Comparison of ENCODE assay signal across 8 mouse cellular contexts in genomic region chr15:80257602-80258239, GRCm38 (mm10). TPM values are rescaled to one million over a fixed set of nuclear protein-coding genes. Genes with fewer than 3 reads are reported as not detected.
DNase-seq lines count a peak whose midpoint lies in the region; ATAC-seq and TF ChIP-seq lines count a peak whose summit lies in the region.

No protein-coding gene starts in this region.

- peaks cover 75% of the 10 kb centered on the region for H3K4me1 ChIP-seq in E14TG2a.4 (replicated peaks; ENCODE audit: low read depth, low read length)
- peaks cover 14% of the 10 kb centered on the region for H3K4me1 ChIP-seq in forebrain, embryonic 11.5 days (replicated peaks; ENCODE audit: control insufficient read depth, insufficient read depth, low read length)
- H3K4me1 ChIP-seq in limb, embryonic 13.5 days = peaks cover 56% of the 10 kb centered on the region
- H3K4me1 ChIP-seq in neural tube, embryonic 15.5 days = peaks cover 58% of the 10 kb centered on the region

- no peaks in the 10 kb centered on the region for H3K9me3 ChIP-seq in E14TG2a.4 (ENCODE audit: low read length)
- no peaks in the 10 kb centered on the region for H3K9me3 ChIP-seq in forebrain, embryonic 11.5 days (ENCODE audit: control insufficient read depth, low read length)
- H3K9me3 ChIP-seq in limb, embryonic 13.5 days = no peaks in the 10 kb centered on the region
- no peaks in the 10 kb centered on the region for H3K9me3 ChIP-seq in neural tube, embryonic 15.5 days (replicated peaks)

- no peak overlapping the region; the same call in 1 of the 2 replicates for H3K4me2 ChIP-seq in forebrain, embryonic 11.5 days (ENCODE audit: low read depth, low read length, severe bottlenecking)
- peak overlapping the region; percentile 96 for H3K4me2 ChIP-seq in limb, embryonic 13.5 days (replicated peaks)
- peak overlapping the region; percentile 97 for H3K4me2 ChIP-seq in neural tube, embryonic 15.5 days

- TF ChIP-seq CTCF in E14TG2a.4 (conservative IDR thresholded peaks at IDR 0.05; ENCODE audit: low read length) = no peak

- peaks cover 75% of the 10 kb centered on the region for H3K36me3 ChIP-seq in E14TG2a.4 (ENCODE audit: insufficient read depth, low read length)
- H3K36me3 ChIP-seq in forebrain, embryonic 11.5 days (ENCODE audit: control insufficient read depth, insufficient read depth, low read length) = peaks cover 13% of the 10 kb centered on the region; the same call in 1 of the 2 replicates
- H3K36me3 ChIP-seq in limb, embryonic 13.5 days = peaks cover 50% of the 10 kb centered on the region
- peaks cover 35% of the 10 kb centered on the region for H3K36me3 ChIP-seq in neural tube, embryonic 15.5 days

- H3K27ac ChIP-seq in forebrain, embryonic 11.5 days (ENCODE audit: low read depth, low read length) = 0 out of 2 replicates have a peak overlapping the region, but pooled peaks have one; percentile 2
- H3K27ac ChIP-seq in limb, embryonic 13.5 days = peak overlapping the region; percentile 98; the same call in 1 of the 2 replicates
- H3K27ac ChIP-seq in neural tube, embryonic 15.5 days (replicated peaks) = no peak overlapping the region; the same call in 1 of the 2 replicates

- H3K4me3 ChIP-seq in E14TG2a.4 (replicated peaks; ENCODE audit: low read length) = peak overlapping the region; percentile 93
- H3K4me3 ChIP-seq in forebrain, embryonic 11.5 days (ENCODE audit: low read depth, low read length) = peak overlapping the region; percentile 99; the same call in 1 of the 2 replicates
- H3K4me3 ChIP-seq in limb, embryonic 13.5 days = peak overlapping the region; percentile 100
- H3K4me3 ChIP-seq in neural tube, embryonic 15.5 days (replicated peaks) = no peak overlapping the region

- 0 out of 2 replicates have a peak overlapping the region, but pooled peaks have one; percentile 1 for H3K9ac ChIP-seq in forebrain, embryonic 11.5 days (ENCODE audit: low read length)
- H3K9ac ChIP-seq in limb, embryonic 13.5 days = peak overlapping the region; percentile 35; the same call in 1 of the 2 replicates
- peak overlapping the region; percentile 100; the same call in 1 of the 2 replicates for H3K9ac ChIP-seq in neural tube, embryonic 15.5 days (replicated peaks)

- 43% methylated on average over 4 of the region's 4 CpGs for WGBS in forebrain, embryonic 11.5 days
- WGBS in limb, embryonic 13.5 days = 24% methylated on average over 4 of the region's 4 CpGs
- WGBS in neural tube, embryonic 15.5 days = 27% methylated on average over 4 of the region's 4 CpGs

- no peaks in the 10 kb centered on the region for H3K27me3 ChIP-seq in E14TG2a.4 (ENCODE audit: insufficient read depth, low read length)
- no peaks in the 10 kb centered on the region for H3K27me3 ChIP-seq in forebrain, embryonic 11.5 days (ENCODE audit: control insufficient read depth, insufficient read depth, low read length)
- H3K27me3 ChIP-seq in limb, embryonic 13.5 days = no peaks in the 10 kb centered on the region
- no peaks in the 10 kb centered on the region for H3K27me3 ChIP-seq in neural tube, embryonic 15.5 days (replicated peaks)

- ATAC-seq in forebrain, embryonic 11.5 days (replicated peaks; ENCODE audit: low FRiP score) = no peak
- ATAC-seq in limb, embryonic 13.5 days (ENCODE audit: low FRiP score, low read depth) = no peak
- ATAC-seq in neural tube, embryonic 15.5 days (ENCODE audit: low FRiP score) = no peak

- peak; percentile 34 for DNase-seq in gastrocnemius, postnatal 10 days
- no peak for DNase-seq in gastrocnemius, postnatal 25 days
- no peak for DNase-seq in forebrain, embryonic 11.5 days (ENCODE audit: low spot score)
- DNase-seq in embryo, embryonic 9.5 days (ENCODE audit: extremely low spot score) = no peak
- DNase-seq in testis, postnatal 10 days (ENCODE audit: low spot score) = no peak

RNA-seq across cellular contexts. Expression of gene Atf4, which starts 2.7 kb away (rescaled TPM):
- total RNA-seq in gastrocnemius, postnatal 10 days (2021) = 100 to 1,000 TPM in 1 of 2 experiments, 10 to 100 TPM in 1; 94.7 to 131 TPM
- total RNA-seq in gastrocnemius, postnatal 25 days (2021) = 100 to 1,000 TPM; 107 to 114 TPM
- 139 and 144 TPM in 2 replicates for polyA plus RNA-seq in forebrain, embryonic 11.5 days (2014; fragmentation: Nextera tagmentation; extraction: Ambion mirVana)
- 124 and 134 TPM in 2 replicates for polyA plus RNA-seq in limb, embryonic 13.5 days (2015; fragmentation: Nextera tagmentation; extraction: Ambion mirVana)
- polyA plus RNA-seq in neural tube, embryonic 15.5 days (2015; fragmentation: Nextera tagmentation; extraction: Ambion mirVana) = 106 and 113 TPM in 2 replicates

RNA-seq across cellular contexts. Expression of gene Rps19bp1, which starts 6.4 kb away (rescaled TPM):
- 10 to 100 TPM; 16.7 to 18.8 TPM for total RNA-seq in gastrocnemius, postnatal 10 days (2021)
- total RNA-seq in gastrocnemius, postnatal 25 days (2021) = 10 to 100 TPM in 1 of 2 experiments, 1 to 10 TPM in 1; 9.9 to 11.2 TPM
- polyA plus RNA-seq in forebrain, embryonic 11.5 days (2014; fragmentation: Nextera tagmentation; extraction: Ambion mirVana) = 69.1 and 69.4 TPM in 2 replicates
- 58.9 and 59.3 TPM in 2 replicates for polyA plus RNA-seq in limb, embryonic 13.5 days (2015; fragmentation: Nextera tagmentation; extraction: Ambion mirVana)
- polyA plus RNA-seq in neural tube, embryonic 15.5 days (2015; fragmentation: Nextera tagmentation; extraction: Ambion mirVana) = 72.6 and 83.9 TPM in 2 replicates

RNA-seq across cellular contexts. Expression of gene AC140267.1, which starts 22.1 kb away (rescaled TPM):
- 1 to 10 TPM in 1 of 2 experiments, not detected in 1; 7.5 TPM for total RNA-seq in gastrocnemius, postnatal 10 days (2021)
- total RNA-seq in gastrocnemius, postnatal 25 days (2021) = 1 to 10 TPM; 4.0 to 7.5 TPM
- polyA plus RNA-seq in forebrain, embryonic 11.5 days (2014; fragmentation: Nextera tagmentation; extraction: Ambion mirVana) = not detected in 2 replicates
- not detected in 2 replicates for polyA plus RNA-seq in limb, embryonic 13.5 days (2015; fragmentation: Nextera tagmentation; extraction: Ambion mirVana)
- polyA plus RNA-seq in neural tube, embryonic 15.5 days (2015; fragmentation: Nextera tagmentation; extraction: Ambion mirVana) = 1.7 TPM in 1 of 2 replicates, not detected in the other

RNA-seq across cellular contexts. Expression of gene Mief1, which starts 23.9 kb away (rescaled TPM):
- total RNA-seq in gastrocnemius, postnatal 10 days (2021) = 10 to 100 TPM; 22.8 to 27.2 TPM
- total RNA-seq in gastrocnemius, postnatal 25 days (2021) = 10 to 100 TPM; 19.5 to 23.2 TPM
- 47.0 and 47.1 TPM in 2 replicates for polyA plus RNA-seq in forebrain, embryonic 11.5 days (2014; fragmentation: Nextera tagmentation; extraction: Ambion mirVana)
- polyA plus RNA-seq in limb, embryonic 13.5 days (2015; fragmentation: Nextera tagmentation; extraction: Ambion mirVana) = 32.7 and 35.0 TPM in 2 replicates
- 33.3 and 34.5 TPM in 2 replicates for polyA plus RNA-seq in neural tube, embryonic 15.5 days (2015; fragmentation: Nextera tagmentation; extraction: Ambion mirVana)

RNA-seq across cellular contexts. Expression of gene Cacna1i, which starts 29.3 kb away (rescaled TPM):
- under 1 TPM; 0.07 to 0.12 TPM for total RNA-seq in gastrocnemius, postnatal 10 days (2021)
- under 1 TPM; 0.11 to 0.43 TPM for total RNA-seq in gastrocnemius, postnatal 25 days (2021)
- 0.12 and 0.17 TPM in 2 replicates for polyA plus RNA-seq in forebrain, embryonic 11.5 days (2014; fragmentation: Nextera tagmentation; extraction: Ambion mirVana)
- 0.01 and 0.03 TPM in 2 replicates for polyA plus RNA-seq in limb, embryonic 13.5 days (2015; fragmentation: Nextera tagmentation; extraction: Ambion mirVana)
- 0.79 and 0.88 TPM in 2 replicates for polyA plus RNA-seq in neural tube, embryonic 15.5 days (2015; fragmentation: Nextera tagmentation; extraction: Ambion mirVana)

Comparison
In these comparisons a context has a peak if more than half of its experiments do, and no peak if none do; other contexts are left out.
1. H3K9ac ChIP-seq: peak in every context shown above with its lines; median percentile 100 in neural tube, embryonic 15.5 days; 35 in limb, embryonic 13.5 days; 1 in forebrain, embryonic 11.5 days.